Mouse (Mus musculus) intestine, embryonic 15.5 days (tissue): Measurements from ENCODE around the gene Polr3b. TPM values are rescaled to one million over a fixed set of nuclear protein-coding genes. Genes with fewer than 3 reads are reported as not detected.

Source experiments
- ATAC-seq: fragments of 200-750 bp; cut with Nextera tagmentation; 2 replicates; pipeline ENCODE4 v1.8.0; 2017; ENCODE audit warnings: moderate TSS enrichment, moderate library complexity
- H3K27ac ChIP-seq: fragments of 300-500 bp; sonication (generic); 2 replicates; pipeline ENCODE4 v1.5.1; 2015; ENCODE audit warnings: mild to moderate bottlenecking, inconsistent platforms
- H3K27me3 ChIP-seq: fragments of 300-500 bp; sonication (generic); replicated peaks from 2 replicates; pipeline ENCODE4 v1.6.1; 2015; ENCODE audit warnings: inconsistent platforms
- H3K36me3 ChIP-seq: fragments of 300-500 bp; sonication (generic); 2 replicates; pipeline ENCODE4 v1.6.1; 2015; ENCODE audit warnings: inconsistent platforms
- H3K4me1 ChIP-seq: fragments of 300-500 bp; sonication (generic); replicated peaks from 2 replicates; pipeline ENCODE4 v1.6.1; 2015; ENCODE audit warnings: inconsistent platforms
- H3K4me2 ChIP-seq: fragments of 300-500 bp; sonication (generic); replicated peaks from 2 replicates; pipeline ENCODE4 v1.6.1; 2015; ENCODE audit warnings: mild to moderate bottlenecking, inconsistent platforms
- H3K4me3 ChIP-seq: fragments of 300-500 bp; sonication (generic); replicated peaks from 2 replicates; pipeline ENCODE4 v1.5.1; 2015; ENCODE audit warnings: inconsistent platforms
- H3K9ac ChIP-seq: fragments of 300-500 bp; sonication (generic); 2 replicates; pipeline ENCODE4 v1.6.1; 2015; ENCODE audit warnings: inconsistent platforms
- H3K9me3 ChIP-seq: fragments of 300-500 bp; sonication (generic); 2 replicates; pipeline ENCODE4 v1.6.1; 2016; ENCODE audit warnings: inconsistent platforms
- WGBS: fragments of 180-500 bp; shearing (Covaris S2); methylation state at CpG from one replicate; pipeline ENCODE4 v1.1.7; 2015; 5-methylcytosine and 5-hydroxymethylcytosine counted together
- polyA plus RNA-seq: library from polyadenylated mRNA; unstranded; fragments of >200 nt; fragmentation: Nextera tagmentation; extraction: Ambion mirVana; gene quantifications from 2 replicates; pipeline ENCODE4 v1.2.1, GENCODE M21; 2015

Gene Polr3b
- 11.3 and 11.6 TPM in 2 replicates for polyA plus RNA-seq

DNA sequence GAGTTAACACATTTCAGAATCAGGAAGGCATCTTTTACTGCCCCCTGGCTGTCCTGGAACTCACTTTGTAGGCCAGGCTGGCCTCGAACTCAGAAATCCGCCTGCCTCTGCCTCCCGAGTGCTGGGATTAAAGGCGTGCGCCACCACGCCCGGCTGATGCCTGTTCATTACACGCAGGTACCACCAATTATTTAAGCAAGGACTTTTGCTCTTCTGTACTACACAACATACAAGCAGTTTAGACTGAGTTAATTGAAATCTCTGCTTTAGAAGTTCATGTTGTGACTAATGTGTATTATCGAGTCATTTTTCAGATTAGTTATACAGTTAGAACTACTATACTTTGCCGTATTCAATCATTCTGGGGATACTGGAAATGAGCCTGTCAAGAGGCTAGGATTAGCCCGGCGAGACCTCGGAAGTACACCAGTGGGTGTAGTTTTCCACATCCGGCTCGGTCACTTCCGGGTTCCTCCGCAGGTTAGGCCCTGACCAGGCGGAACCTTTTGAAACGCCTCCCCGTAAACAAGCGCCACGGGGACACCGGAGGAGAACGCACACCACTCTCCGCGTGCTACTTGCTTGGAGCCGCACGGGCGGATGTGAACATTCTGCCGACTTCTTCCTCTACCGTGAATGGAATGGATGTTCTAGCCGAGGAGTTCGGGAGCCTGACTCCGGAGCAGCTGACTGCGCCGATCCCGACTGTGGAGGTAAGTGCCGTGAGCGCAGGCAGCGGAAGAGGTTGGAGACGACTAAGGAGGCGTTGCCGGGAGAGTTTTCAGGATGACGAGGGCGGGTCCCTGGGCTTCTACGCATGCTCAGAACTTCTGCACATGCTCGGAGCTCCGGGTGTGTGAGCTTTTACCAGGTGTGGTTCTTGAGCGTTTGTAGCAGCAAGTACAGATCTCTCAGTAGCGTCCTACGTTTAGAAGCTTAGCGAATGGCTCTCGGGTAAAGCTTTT lies at the start of gene Polr3b:
TSS of gene Polr3b (plus strand) at position 467 of the 965 bp plus-strand sequence.
- Histone ChIP-seq H3K4me1 (0 out of 2 replicates have a peak, but pooled peaks cover 5% of the 10 kb centered on the region), H3K4me3 (peak within 1 kb of the TSS; percentile 81), H3K9ac (peak within 1 kb of the TSS; percentile 70), H3K27ac (peak within 1 kb of the TSS; percentile 98), H3K4me2 (peak within 1 kb of the TSS; percentile 66), H3K27me3 (no peaks in the 10 kb centered on the region), H3K9me3 (no peaks in the 10 kb centered on the region), H3K36me3 (no peaks in the 10 kb centered on the region)
- 7% methylated on average over 53 of the region's 53 CpGs for WGBS
- ATAC-seq: peak; percentile 99

GRCm38 (mm10) chr10:84573671-84574420 lies 48.2 kb upstream of the Polr3b start:
- H3K4me1 ChIP-seq: 0 out of 2 replicates have a peak, but pooled peaks cover 7% of the 10 kb centered on the region
- WGBS: 54% methylated on average over 5 of the region's 5 CpGs
- no peak for ATAC-seq
- H3K9ac ChIP-seq: no peak overlapping the region
- H3K36me3 ChIP-seq: no peaks in the 10 kb centered on the region
- no peak overlapping the region for H3K4me2 ChIP-seq
- H3K4me3 ChIP-seq: no peak overlapping the region
- H3K27me3 ChIP-seq: no peaks in the 10 kb centered on the region
- H3K27ac ChIP-seq: no peak overlapping the region
- no peaks in the 10 kb centered on the region for H3K9me3 ChIP-seq

DNA sequence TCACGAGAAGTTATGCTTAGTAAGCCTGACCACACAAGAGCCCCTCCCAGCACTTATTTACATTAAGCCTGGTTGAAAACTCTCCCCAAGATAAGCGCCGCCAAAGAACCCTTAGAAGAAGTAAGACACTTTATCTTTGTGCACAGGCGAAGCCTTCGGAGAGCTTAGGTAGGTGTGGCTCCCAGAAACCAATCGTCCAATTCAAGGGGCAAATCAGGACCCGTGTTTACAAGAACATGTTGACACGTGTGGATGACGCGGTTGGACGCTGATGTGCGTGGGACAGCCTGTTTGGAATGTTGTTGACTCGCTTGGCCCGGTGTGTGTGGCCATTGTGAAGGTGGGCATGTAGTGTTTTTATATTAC lies 46.1 kb upstream of the Polr3b start:
- Histone ChIP-seq H3K27ac (peak overlapping the region; percentile 70), H3K4me1 (0 out of 2 replicates have a peak, but pooled peaks cover 7% of the 10 kb centered on the region), H3K36me3 (no peaks in the 10 kb centered on the region), H3K27me3 (no peaks in the 10 kb centered on the region), H3K4me3 (peak overlapping the region; percentile 91), H3K4me2 (peak overlapping the region; percentile 94), H3K9me3 (no peaks in the 10 kb centered on the region), H3K9ac (no peak overlapping the region)
- ATAC-seq: peak; percentile 88
- under 1% methylated on average over 14 of the region's 14 CpGs for WGBS

GRCm38 (mm10) chr10:84576395-84577070 lies 45.6 kb upstream of the Polr3b start, which contains the start of gene Tcp11l2:
Gene Tcp11l2 (plus strand): TSS chr10:84576626.
- ATAC-seq: peak; percentile 99
- H3K9ac ChIP-seq: peak within 1 kb of the TSS; percentile 60
- no peaks in the 10 kb centered on the region for H3K27me3 ChIP-seq
- 0 out of 2 replicates have a peak, but pooled peaks cover 7% of the 10 kb centered on the region for H3K4me1 ChIP-seq
- H3K4me2 ChIP-seq: peak within 1 kb of the TSS; percentile 94
- WGBS: under 1% methylated on average over 46 of the region's 46 CpGs
- H3K27ac ChIP-seq: peak within 1 kb of the TSS; percentile 70
- peak within 1 kb of the TSS; percentile 91 for H3K4me3 ChIP-seq
- H3K9me3 ChIP-seq: no peaks in the 10 kb centered on the region
- H3K36me3 ChIP-seq: no peaks in the 10 kb centered on the region

DNA sequence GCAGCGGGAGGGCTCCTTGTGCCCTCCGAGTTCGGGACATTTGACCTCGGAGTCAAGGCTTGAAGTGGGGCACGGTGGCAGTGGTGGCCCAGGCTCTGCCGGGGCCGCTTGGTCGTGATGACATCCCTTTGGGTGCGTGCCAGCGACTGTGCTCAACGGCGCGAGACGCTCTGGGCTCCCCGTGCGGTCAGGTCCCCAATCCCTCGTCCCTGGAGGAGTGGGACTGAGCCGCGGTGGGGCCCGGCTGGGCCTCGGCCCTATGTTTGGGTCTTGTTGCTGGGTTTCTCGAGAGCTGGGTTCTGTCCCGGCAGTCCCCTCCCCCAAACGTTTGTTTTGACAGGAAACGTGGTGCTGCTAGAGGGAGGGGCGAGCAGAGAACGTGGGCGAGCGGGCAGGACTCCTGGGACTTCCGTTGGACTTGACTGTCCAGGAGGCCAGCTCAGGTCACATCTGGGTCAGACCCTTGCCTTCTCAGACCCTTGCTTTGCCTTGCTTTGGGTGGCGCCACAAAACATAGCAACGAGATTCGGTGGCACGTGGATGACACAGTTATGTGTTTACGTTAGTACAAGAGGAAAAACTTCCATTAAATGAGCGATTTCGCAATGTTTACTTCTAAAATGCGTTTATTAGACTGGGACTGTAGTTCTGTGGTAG lies 44.9 kb upstream of the Polr3b start:
- Histone ChIP-seq H3K27ac (peak overlapping the region; percentile 70), H3K27me3 (no peaks in the 10 kb centered on the region), H3K9me3 (no peaks in the 10 kb centered on the region), H3K9ac (peak overlapping the region; percentile 60), H3K36me3 (no peaks in the 10 kb centered on the region), H3K4me1 (0 out of 2 replicates have a peak, but pooled peaks cover 7% of the 10 kb centered on the region), H3K4me2 (peak overlapping the region; percentile 94), H3K4me3 (peak overlapping the region; percentile 91)
- peak; percentile 61 for ATAC-seq
- 1% methylated on average over 38 of the region's 38 CpGs for WGBS

- 78% methylated on average over 10 of the region's 10 CpGs for WGBS
- no peaks in the 10 kb centered on the region for H3K27me3 ChIP-seq
These were observed 43.4 kb upstream of the Polr3b start for GRCm38 (mm10) chr10:84578738-84579137.

GRCm38 (mm10) chr10:84579527-84579926 lies 42.6 kb upstream of the Polr3b start:
- 76% methylated on average over 2 of the region's 2 CpGs for WGBS
- Histone ChIP-seq H3K36me3 (no peaks in the 10 kb centered on the region), H3K4me3 (no peak overlapping the region), H3K27ac (no peak overlapping the region), H3K9me3 (no peaks in the 10 kb centered on the region), H3K4me1 (0 out of 2 replicates have a peak, but pooled peaks cover 7% of the 10 kb centered on the region), H3K27me3 (no peaks in the 10 kb centered on the region), H3K9ac (no peak overlapping the region), H3K4me2 (no peak overlapping the region)
- no peak for ATAC-seq

More at GRCm38 (mm10) chr10:84578738-84579137, 43.4 kb upstream of the Polr3b start:
- no peaks in the 10 kb centered on the region for H3K36me3 ChIP-seq
- no peak for ATAC-seq
- no peak overlapping the region for H3K27ac ChIP-seq
- H3K9ac ChIP-seq: no peak overlapping the region
- H3K9me3 ChIP-seq: no peaks in the 10 kb centered on the region
- no peak overlapping the region for H3K4me2 ChIP-seq
- H3K4me3 ChIP-seq: no peak overlapping the region
- 0 out of 2 replicates have a peak, but pooled peaks cover 7% of the 10 kb centered on the region for H3K4me1 ChIP-seq

GRCm38 (mm10) chr10:84581191-84581590 lies 40.9 kb upstream of the Polr3b start:
- Histone ChIP-seq H3K4me1 (0 out of 2 replicates have a peak, but pooled peaks cover 7% of the 10 kb centered on the region), H3K27ac (no peak overlapping the region), H3K27me3 (no peaks in the 10 kb centered on the region), H3K9ac (no peak overlapping the region), H3K4me2 (no peak overlapping the region), H3K36me3 (no peaks in the 10 kb centered on the region), H3K4me3 (no peak overlapping the region), H3K9me3 (no peaks in the 10 kb centered on the region)
- ATAC-seq: no peak
- 63% methylated on average over 8 of the region's 8 CpGs for WGBS

- no peaks in the 10 kb centered on the region for H3K36me3 ChIP-seq
- H3K9me3 ChIP-seq: no peaks in the 10 kb centered on the region
- H3K4me3 ChIP-seq: no peak overlapping the region
- H3K27me3 ChIP-seq: no peaks in the 10 kb centered on the region
- WGBS: 78% methylated on average over 7 of the region's 7 CpGs
- no peak overlapping the region for H3K4me2 ChIP-seq
- no peak overlapping the region for H3K27ac ChIP-seq
- H3K9ac ChIP-seq: no peak overlapping the region
- ATAC-seq: no peak
- H3K4me1 ChIP-seq: 0 out of 2 replicates have a peak, but pooled peaks cover 7% of the 10 kb centered on the region
These were observed 39.9 kb upstream of the Polr3b start for GRCm38 (mm10) chr10:84582236-84582635.

- H3K36me3 ChIP-seq: no peaks in the 10 kb centered on the region
- H3K4me2 ChIP-seq: no peak overlapping the region
- H3K9ac ChIP-seq: no peak overlapping the region
- 59% methylated on average over 11 of the region's 11 CpGs for WGBS
- no peak for ATAC-seq
- H3K27ac ChIP-seq: no peak overlapping the region
- no peaks in the 10 kb centered on the region for H3K27me3 ChIP-seq
- H3K4me1 ChIP-seq: no peaks in the 10 kb centered on the region
- no peak overlapping the region for H3K4me3 ChIP-seq
- no peaks in the 10 kb centered on the region for H3K9me3 ChIP-seq
These were observed 37.4 kb upstream of the Polr3b start for GRCm38 (mm10) chr10:84584451-84585293.

DNA sequence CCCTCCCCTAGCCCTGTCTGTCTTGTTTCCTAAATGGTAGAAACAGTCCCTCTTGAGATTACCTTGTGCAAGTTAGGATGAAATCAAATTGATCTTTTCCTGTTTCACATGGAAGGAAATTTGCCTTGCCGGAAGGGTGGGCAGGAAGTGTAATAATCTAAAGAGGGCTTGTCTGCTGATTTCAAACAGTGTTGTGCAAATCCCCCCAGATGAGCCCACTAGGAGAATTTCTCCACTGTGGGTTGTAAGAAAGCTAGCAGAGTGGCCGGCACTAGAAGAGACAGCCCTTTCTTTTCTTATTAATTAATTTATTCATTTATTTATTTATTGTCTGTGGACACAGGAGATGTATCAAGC lies 36.8 kb upstream of the Polr3b start:
- no peak for ATAC-seq

More for the DNA sequence above, 36.8 kb upstream of the Polr3b start:
- Histone ChIP-seq H3K36me3 (no peaks in the 10 kb centered on the region), H3K9me3 (no peaks in the 10 kb centered on the region), H3K4me3 (no peak overlapping the region), H3K4me2 (no peak overlapping the region), H3K27ac (no peak overlapping the region), H3K27me3 (no peaks in the 10 kb centered on the region), H3K9ac (no peak overlapping the region), H3K4me1 (no peaks in the 10 kb centered on the region)
- 63% methylated on average over 2 of the region's 2 CpGs for WGBS
